Mouse (Mus musculus) gastrocnemius, postnatal 25 days (tissue): ENCODE data around the gene Net1. TPM values are rescaled to one million over a fixed set of nuclear protein-coding genes. Genes with fewer than 3 reads are reported as not detected.
"Not testable (repeated sequence)": the region's sequence is repeated elsewhere in the genome, so short reads cannot be mapped to it uniquely, and the experiment has no call there.

Experiments
- DNase-seq: peaks from one replicate; pipeline ENCODE4 v3.0.0; 2022
- total RNA-seq, 2 experiments: library from RNA; stranded (reverse); gene quantifications; 1 replicate in 1 of 2; 2 replicates in 1 of 2; pipeline ENCODE4 v1.2.3; 2021

The Net1 gene
- total RNA-seq, 2 experiments from 2014 or later = 38.7 to 43.5 TPM

DNA sequence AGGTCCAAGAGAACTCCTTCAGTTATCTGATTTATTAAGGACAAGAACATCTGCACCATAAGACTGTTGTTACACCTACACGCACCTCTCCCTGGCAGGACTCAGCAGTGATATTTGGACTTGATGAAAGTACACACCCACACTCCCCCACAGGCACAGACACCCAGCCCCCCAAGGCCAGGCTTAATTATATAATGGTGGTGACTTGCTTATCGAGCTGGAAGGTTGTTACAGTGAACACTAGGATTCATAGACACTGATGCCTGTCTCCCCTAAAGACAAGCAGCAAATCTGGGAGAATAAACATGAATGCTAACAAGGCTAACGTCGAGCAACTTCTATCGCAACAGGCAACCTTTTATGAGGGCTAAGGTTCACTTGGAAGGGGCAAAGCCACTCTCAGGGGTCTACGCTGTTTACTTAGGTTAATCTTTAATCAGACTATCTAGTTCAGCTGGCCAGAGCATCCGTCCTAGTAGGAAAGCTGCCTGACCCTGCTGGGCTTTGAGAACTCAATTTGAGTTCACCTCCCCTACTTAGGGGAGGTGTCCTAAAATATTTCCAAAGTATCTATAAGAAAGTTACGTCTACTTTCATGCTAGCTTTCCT lies 26.4 kb downstream of the Net1 start:
- DNase-seq = no peak

DNA sequence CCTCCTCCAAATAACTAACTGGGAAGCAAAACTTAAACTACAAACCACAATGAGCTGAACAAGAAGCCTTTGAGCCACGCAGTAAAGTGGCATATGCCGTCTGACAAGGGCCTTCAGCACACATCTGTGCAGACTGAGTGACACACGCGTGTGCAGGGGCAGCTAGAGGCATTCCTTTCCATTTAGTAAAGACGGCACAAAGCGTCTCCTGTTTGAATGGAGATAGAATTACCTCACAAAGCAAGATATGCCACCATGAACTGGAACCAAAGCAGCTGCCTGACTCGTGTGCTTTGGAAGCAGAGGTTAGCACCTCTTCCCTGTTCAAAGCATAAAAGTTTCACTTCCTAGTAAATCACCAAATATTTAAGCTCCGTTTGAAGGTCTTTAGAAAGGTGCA lies 28.0 kb downstream of the Net1 start:
- no peak for DNase-seq

DNA sequence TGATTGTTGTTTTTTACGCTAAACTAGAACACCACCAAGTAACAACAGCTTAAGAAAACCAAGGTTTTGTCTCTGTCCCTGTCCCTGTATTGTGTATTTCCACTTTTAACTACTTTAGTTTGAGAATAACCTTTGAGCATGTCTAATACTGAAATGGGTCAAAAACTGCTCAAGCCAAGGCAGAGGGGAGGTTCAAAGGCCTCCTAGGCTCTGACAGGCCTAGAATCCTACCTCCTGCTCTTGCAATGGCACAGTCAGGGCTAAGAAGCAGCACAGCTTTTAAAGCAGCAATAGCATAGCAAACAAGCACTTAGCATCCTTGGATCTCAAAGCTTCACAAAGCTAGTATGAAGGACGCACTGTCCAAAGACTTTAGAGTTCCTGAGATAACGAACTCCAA lies 28.9 kb downstream of the Net1 start:
- DNase-seq = no peak

DNA sequence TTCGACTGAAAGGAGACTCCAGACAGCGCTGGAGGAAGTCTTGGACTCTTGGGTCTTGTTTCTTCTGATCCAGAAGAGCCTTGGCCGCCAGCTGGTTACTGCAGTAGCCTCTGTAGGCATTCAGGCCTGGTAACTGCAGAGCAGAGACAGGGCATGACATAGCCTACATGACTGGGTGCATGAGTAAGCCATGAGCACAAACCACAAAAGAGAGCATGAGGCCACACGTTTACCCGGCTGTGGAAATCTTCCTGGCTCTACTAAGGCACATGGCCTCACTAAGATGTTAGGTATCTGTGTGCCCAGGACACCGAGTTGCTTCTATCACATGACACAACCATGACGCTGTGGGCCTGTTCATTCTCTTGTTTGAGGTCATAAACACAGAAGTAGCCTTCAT lies 31.4 kb downstream of the Net1 start:
- no peak for DNase-seq

DNA sequence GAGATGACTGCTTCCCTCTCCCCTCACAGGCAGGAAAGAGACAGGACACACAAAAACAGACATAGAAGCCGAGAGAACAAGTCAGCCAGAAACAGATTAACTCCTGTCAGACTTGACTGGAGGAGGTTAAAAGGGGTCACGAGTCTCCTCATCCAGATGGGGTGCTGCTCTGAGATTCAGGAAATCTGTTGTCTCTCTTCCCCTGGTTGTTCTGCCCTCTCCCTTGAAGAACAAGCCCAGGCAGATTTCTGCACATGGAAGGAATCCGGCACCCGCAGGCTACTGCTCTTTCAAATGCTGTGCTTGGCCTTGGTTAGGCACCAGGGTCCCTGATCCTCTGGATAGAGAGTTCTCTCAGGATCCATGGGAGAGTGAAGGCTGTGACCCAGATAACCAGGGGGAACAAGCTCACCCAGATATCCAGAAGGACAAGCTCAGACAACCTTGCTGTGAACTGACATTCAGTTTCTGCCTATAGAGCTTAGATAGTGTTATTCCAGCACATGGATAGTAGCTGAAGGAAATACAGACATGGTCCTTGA lies 40.3 kb downstream of the Net1 start:
- DNase-seq = no peak

DNA sequence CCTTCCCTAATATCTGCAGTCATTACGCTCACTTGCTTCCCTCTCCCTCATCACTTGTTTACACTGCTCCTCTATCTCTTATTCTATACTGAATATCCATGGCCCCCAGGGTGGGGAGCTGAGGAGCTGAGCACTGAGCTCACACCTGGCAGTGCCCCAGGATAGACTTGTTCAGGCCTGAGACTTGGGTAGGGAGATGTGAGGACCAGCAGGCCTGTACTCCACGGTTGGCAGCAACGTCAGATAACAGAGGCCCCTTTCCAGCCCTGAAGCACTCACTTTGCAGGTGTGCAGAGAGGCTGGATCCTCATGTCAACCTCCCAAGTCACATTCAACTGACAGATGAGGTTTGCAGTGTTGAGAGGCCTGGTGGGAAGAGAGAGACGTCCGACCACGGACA lies 40.8 kb downstream of the Net1 start:
- DNase-seq = no peak

DNA sequence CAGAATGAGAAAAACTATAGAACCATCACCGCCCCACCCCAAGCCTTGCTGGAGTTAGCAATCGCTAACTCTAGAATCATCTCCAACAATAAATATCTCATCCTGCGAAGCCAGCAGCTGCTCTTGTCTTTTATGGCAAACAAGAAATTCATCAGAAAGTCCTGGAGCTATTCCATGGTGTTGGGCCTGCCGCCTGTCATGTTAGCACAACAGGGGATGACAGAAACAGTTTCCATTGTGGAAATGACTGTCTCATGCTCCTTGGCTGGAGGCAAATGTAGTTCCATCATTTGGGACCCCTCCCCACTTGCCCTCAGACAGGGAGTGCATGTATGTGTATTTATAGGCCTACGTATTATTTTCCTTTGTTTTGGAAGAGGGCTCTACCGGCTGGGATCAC lies 41.6 kb downstream of the Net1 start:
- no peak for DNase-seq

DNA sequence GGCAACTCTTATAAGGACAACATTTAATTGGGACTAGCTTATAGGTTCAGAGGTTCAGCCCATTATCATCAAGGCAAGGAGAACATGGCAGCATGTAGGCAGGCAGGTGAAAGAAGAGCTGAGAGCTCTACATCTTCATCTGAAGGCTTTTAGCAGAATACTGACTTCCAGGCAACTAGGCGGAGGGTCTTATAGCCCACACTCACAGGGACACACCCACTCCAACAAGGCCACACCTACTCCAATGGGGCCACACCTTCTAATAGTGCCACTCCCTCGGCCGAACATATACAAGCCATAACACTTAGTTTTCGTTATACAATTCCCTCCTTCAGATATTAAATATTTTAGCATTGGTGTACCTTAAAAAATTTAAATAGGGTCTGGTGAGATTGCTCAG lies 45.2 kb downstream of the Net1 start:
- DNase-seq = no peak

DNA sequence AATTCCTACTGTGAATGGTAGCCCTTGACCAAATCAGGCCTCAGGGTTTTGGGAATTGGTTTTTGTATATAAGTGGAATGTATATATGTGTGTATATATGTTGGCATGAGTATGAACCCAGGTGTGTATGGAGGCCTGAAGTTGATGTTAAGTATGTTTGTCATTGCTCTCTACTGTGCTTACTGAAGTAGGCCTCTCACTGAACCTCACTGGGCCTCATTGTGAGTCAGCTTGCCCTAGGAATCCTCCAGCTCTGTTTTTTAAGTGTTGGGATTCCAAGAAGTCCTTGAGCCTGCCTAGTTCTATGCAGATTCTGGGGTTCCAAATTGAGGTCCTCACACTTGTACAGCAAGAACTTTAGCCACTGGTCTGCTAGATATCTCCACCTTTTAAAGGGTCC lies 48.1 kb downstream of the Net1 start:
- DNase-seq = no peak

DNA sequence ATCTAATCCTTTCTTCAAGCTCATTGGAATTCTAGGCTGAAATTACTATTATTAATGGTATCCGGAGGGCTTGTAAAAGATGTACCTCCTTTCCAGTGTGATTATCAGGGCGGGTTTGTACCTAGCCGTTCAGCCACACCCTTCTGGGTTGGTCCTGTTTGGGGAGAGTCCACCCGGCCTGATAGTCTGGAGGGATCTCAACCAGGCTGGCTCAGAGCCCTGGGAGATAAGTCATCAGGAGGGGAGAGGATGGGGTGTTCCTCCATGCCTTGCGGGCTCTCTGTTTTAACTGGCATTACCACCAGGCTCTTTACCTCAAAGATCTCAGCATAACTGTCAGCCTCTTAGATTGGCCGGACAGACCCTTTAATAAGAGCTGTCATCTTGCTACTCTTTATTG lies 50.9 kb downstream of the Net1 start:
- no peak for DNase-seq

DNA sequence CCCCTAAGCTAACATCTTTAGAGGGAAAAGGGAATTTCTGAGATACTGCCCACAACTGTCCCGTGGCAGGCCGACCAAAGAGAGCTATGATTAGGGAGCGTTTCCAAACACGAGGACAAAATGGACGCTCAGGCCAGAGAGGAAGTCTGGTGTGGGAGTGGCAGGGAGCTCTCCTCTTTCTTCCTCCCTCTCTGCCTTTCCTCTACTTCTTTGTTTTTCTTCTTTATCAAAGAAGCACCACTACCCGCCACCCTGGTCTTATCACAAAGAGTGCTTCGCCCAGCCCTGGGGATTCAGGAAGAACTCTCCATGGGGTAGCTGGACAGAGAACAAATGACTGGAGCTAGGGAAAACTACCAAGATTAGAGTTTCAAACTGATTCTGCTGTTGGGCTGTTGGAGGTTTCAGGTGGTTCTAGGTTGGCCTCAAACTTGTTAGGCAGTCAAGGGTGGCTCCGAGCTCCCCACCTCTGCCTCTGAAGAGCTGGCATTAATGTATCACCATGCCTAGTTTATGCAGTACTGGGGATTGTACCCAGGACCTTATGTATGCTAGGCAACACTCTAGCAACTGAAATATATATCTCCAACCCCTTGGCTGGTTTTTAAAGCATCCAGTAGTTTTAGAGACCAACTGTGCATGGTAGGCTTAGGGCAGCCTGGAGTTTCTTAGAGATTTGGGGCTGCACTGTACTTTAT lies 51.5 kb downstream of the Net1 start:
- DNase-seq = no peak

DNA sequence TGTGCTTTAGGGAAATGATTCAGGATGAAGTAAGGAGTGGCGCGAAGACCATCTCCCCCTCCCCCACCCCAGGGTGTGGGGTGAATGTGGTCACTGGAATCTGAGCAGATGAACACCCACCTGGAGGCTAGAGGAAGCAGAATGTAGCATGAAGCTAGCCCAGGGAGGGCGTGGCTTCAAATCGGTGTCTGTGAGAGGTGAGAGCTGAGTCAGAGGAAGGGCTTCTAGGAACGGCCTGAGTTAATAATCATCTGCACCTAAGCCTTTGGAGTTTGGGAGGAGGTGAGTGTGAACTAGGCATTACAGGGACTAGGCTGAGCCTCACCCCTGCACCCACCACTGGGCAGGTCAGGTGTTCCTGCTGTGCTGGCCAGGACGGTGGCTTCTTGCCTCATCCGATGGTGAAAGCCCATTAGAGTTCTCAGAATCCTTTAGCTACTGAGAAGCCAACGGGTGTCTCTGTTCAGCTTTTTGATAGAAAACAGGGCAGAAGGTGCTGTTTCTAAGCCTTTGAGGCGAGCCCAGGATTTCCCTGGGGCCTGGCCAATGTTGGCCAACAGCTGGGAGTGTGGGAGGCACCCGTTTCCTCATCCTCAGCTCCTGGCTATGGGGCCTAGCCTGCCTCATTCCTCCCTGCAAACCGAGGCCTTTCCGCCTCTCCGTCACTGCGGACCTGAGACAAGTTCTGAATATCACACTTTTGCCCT lies 52.2 kb downstream of the Net1 start:
- no peak for DNase-seq

DNA sequence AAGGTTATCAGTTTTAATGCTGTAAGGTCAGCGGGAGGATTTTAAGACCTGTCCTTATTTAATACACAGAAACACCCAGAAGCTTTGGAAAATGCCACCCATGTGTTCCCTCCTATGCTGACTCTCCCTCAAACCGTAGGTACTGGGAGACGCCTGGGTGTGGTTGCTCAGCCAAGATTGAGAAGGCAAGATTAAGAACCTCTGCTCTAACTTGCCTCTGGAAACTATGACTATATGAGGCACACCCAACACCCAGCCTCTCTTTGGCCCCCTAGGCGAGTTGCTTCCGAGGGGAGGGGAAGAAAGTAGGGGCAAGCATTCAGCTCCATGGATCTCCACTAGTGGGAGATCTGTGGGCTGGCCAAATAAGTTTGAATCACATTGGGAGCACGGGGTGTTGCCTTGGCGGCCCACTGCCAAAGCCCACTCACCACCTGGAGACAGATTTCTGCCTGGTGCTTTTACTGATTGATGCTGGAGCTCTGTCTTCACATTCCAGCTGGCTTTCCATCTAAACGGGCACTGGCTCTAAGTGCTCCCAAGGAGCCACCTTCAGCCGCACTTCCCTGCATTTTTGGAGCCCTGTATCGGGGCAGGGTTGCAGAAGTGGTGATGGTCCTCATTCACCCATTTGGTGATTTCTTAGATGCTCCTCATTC lies 55.0 kb downstream of the Net1 start:
- no peak for DNase-seq

DNA sequence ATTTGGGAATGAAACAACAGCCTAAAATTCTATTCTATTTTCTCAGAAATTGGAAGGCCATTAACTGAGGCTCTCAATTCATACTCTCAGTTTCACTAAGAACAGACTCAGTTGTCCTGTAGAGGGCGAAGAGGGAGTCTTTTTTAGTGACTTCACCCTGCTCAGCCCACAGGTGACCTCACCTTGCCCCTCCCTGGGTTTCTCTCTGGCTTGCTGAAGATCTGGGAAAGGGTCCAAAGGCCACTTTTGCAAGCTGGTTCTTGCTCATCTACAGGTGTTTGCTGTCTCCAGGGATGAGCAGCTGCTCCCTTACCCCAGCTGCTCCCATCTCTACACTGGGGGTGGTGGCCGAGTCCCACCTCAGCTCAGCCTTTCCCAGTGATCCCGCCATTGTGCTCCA lies 55.7 kb downstream of the Net1 start:
- DNase-seq = no peak

DNA sequence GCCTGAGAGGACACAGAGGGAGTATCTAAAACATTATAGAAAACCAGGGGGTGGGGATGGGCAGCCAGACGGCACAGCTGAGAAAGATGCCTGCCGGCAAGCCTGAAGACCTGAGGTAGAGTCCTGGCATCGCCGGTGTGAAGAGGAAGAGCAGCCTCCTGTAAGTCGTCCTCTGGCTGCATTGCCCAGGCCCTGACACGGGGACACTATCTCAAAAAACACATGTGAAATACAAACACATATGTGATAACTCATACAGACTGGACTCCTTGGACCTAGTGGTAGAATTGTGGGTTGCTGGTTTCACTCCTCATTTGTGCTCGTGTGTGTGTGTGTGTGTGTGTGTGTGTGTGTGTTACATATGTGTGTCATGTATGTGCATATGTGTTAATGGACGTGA lies 56.8 kb downstream of the Net1 start:
- no peak for DNase-seq

DNA sequence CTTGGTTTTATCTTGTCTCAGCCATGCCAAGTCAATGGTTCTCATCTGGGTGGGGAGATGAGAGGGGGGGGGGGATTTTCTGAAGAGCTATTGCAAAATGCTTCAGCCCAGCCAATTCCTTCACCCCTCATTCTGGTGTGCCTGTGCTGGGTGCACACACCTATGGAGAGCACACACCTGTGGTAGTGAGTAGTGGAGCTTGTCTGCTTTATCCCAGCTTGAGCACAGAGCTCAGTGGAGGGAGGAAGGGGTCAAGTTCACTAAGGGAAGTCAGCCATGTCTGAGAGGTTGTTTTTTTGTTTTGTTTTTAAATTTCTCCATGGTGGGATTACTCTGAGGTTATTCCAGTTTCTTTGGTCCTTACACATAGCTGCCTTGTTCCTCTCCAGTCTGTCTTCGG lies 61.8 kb downstream of the Net1 start:
- DNase-seq = no peak

DNA sequence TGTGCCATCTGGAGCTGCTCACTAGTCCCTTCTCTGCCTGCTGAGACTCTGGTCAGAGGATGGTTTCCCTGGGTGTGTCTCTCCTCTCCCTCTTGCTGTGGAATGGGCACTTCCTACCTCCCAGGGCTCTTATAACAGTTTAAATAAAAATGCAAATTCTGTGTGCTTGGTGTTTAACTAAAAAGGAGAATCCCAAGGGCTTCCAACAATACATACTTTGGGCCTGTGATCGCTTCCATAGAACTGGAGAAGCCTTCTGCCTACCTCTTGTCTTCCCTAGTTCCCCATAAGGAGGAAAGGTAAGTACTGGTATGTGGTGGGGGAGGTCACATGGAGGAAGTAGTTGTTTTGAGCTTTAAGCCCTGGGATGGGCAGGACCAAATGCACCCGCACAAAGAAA lies 63.2 kb downstream of the Net1 start:
- DNase-seq = no peak

DNA sequence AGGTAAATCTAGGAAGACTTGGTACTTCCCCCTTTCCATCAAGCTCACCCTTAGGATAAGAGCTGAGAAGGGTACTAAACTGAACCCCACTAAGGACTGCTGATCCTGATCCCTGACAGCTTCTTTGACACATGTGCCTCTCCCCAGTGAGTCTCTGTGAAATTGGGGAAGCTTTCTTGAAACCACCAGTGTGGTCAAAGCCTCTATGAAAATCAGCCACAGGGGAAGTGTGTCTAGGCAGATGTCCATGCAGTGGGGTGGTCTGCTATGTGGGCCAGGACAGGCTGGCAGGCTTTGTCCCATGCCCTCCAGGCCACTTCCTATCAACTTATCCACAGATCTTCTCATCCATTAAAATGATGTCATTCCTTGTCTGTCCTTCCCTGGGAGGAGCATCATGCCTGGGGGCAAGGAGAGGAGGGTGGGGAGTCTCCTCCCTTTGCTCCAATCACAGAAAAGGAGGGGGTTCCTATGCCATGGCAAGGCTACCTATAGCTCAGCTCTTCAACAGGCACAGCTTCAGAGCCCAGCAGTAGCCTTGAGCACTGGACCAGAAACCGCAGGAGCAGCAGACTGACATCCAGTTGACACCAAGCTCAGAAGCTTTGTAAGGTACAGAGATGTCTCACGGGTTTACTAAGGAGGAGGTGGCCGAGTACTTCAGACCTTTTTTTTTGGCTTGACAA lies 64.2 kb downstream of the Net1 start, which contains the start of gene Calm5:
Gene Calm5 (plus strand): TSS at position 526 of the 686 bp plus-strand sequence.
- DNase-seq = not testable (repeated sequence)

DNA sequence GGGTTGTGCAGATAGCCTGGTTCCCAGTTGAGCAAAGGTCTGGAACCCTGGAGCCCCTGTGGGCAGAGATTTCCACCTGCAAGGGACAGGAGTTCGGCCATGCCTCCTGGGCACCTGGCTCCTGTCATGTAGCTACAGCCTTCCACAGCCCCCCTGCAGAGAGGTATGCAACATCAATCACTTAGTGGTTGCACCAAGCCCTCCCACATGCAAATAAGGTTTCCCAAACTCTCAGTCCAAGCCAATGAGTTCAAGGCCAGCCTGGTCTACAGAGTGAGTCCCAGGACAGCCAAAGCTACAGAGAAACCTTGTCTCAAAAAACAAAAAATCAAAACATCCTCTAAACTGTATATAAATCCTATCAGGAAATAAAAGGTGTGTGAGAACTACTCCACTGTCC lies 67.7 kb downstream of the Net1 start:
- DNase-seq = no peak

DNA sequence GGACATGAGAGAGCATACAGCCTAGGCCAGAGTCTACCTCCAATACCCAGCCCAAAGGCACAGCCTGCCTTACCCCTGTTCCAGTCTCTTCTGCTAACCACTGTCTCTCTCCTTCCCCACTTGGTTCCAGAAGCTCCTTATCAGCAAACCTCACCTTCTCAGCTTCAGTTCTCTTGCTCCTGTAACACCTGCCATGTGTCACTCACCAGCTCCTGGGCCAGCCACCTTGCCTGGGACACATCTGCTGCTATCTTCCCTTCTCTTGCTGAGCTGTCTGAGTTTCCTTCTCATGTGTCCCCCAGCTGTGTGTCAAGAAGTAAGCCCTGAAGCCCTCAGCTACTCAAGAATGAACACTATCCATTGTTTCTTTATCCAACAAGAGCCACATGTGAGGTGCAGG lies 77.4 kb downstream of the Net1 start:
- DNase-seq = not testable (repeated sequence)

DNA sequence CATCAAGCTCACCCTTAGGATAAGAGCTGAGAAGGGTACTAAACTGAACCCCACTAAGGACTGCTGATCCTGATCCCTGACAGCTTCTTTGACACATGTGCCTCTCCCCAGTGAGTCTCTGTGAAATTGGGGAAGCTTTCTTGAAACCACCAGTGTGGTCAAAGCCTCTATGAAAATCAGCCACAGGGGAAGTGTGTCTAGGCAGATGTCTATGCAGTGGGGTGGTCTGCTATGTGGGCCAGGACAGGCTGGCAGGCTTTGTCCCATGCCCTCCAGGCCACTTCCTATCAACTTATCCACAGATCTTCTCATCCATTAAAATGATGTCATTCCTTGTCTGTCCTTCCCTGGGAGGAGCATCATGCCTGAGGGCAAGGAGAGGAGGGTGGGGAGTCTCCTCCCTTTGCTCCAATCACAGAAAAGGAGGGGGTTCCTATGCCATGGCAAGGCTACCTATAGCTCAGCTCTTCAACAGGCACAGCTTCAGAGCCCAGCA lies 80.7 kb downstream of the Net1 start, which contains the start of gene Calm4:
Gene Calm4 (plus strand): TSS at position 446 of the 496 bp plus-strand sequence.
- not testable (repeated sequence) for DNase-seq

DNA sequence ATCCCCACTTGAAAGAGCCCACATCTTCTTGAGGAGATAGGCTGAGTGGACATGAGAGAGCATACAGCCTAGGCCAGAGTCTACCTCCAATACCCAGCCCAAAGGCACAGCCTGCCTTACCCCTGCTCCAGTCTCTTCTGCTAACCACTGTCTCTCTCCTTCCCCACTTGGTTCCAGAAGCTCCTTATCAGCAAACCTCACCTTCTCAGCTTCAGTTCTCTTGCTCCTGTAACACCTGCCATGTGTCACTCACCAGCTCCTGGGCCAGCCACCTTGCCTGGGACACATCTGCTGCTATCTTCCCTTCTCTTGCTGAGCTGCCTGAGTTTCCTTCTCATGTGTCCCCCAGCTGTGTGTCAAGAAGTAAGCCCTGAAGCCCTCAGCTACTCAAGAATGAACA lies 84.4 kb downstream of the Net1 start:
- not testable (repeated sequence) for DNase-seq
